Mouse (Mus musculus): ENCODE data around the gene D10Jhu81e.

DNA sequence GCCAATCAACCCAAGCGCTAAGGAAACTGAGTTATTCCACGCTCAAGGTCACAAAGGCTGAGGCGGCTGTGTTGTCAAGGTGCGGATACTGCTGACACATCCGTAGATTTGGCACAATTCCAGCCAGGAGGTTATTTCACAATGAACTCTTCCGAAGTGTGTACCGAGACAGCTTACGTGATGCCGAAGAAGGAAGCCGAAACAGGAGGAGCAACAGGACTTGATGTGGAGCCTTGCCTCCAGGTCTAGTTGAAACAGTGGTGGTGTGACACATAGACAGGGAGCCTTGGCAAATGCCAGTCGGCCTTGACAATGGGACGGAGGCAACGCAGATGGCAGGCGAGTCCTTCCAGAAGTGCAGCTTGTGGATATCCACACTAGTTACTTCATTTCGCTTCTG lies 11.5 kb downstream of the D10Jhu81e start:
- no peak for TF ChIP-seq CTCF (IDR thresholded peaks at IDR 0.05; ENCODE audit: control insufficient read depth, insufficient read depth, insufficient replicate concordance, low read depth, low read length)
- no peak for TF ChIP-seq POLR2A (IDR thresholded peaks at IDR 0.05; ENCODE audit: control insufficient read depth, low read depth, low read length)
